Mouse (Mus musculus) heart, adult 9 months (tissue): Measurements from ENCODE around the gene Aldh1a2.

Source experiments
- DNase-seq, 2 experiments: peaks; one replicate each; pipeline ENCODE4 v3.0.0; 2022; ENCODE audit warnings: low spot score in 2 of 2

The Aldh1a2 gene

GRCm38 (mm10) chr9:71289810-71290209 is 74.2 kb downstream of the Aldh1a2 start:
- no peak for DNase-seq

DNA sequence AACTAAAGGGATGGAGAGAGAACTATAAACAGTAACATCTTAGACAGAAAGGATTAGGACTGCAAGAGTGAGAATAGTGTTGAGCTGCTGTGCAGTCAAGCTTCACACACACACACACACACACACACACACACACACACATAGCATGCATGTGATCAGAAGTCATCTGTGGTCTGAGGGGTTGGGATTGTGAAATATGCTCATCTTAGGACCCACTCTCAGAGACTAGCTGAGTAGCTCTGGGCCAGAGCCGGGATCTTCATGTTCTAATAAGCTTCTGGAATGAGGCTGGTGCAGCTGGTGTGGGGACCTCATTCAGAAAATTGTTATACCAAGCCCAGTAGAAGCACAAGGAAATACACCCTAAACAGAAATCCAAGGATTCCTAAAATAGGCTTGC is 75.1 kb downstream of the Aldh1a2 start:
- DNase-seq = peak in 1 of 2 experiments; percentile 17

GRCm38 (mm10) chr9:71295501-71295900 is 79.9 kb downstream of the Aldh1a2 start:
- DNase-seq = no peak

- DNase-seq = no peak
Observed at GRCm38 (mm10) chr9:71303594-71303993, 88.0 kb downstream of the Aldh1a2 start.

- DNase-seq = no peak
Observed at GRCm38 (mm10) chr9:71307106-71307789, 91.7 kb downstream of the Aldh1a2 start.

GRCm38 (mm10) chr9:71315960-71316359 is 100.4 kb downstream of the Aldh1a2 start:
- DNase-seq = no peak

GRCm38 (mm10) chr9:71317096-71317920 is 101.7 kb downstream of the Aldh1a2 start:
- peak; percentile 91 to 92 for DNase-seq

DNA sequence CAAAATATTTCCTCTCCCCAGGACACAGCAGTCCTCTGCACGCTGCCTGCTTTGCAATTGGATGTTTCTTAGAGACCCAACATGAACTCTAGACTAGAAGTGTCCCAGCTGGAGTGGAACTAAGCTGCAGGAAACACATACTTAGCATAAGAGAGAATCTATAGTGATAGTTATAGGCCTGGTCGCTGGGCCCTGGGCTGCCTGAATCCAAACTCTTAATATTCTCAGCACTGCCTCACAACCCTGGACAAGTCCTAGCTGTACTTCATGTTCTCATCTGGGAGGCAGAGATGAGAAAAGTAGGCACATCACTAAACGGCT is 102.3 kb downstream of the Aldh1a2 start:
- no peak for DNase-seq

GRCm38 (mm10) chr9:71319776-71320175 is 104.2 kb downstream of the Aldh1a2 start:
- peak; percentile 64 to 78 for DNase-seq

- no peak for DNase-seq
Observed at GRCm38 (mm10) chr9:71320246-71321155, 104.9 kb downstream of the Aldh1a2 start.

DNA sequence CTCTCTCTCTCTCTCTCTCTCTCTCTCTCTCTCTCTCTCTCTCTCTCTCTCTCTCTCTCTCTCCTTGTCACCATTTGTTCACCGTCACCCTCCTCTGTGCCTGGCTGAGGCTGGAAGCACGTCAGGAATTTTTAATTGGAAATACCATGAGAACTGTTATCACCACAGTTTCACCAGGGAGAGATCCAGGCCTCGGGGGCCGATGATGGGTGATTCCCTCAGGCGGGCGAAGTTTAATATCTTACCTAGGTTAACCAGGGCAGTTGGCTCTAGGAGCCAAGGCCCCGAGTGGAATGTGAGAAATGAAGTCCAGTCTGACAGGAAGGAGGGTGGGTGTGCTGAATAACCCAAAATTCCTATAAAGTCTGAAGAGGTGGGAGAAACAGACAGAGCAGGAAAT is 105.8 kb downstream of the Aldh1a2 start:
- no peak for DNase-seq

GRCm38 (mm10) chr9:71321871-71322270 is 106.3 kb downstream of the Aldh1a2 start:
- no peak for DNase-seq

DNA sequence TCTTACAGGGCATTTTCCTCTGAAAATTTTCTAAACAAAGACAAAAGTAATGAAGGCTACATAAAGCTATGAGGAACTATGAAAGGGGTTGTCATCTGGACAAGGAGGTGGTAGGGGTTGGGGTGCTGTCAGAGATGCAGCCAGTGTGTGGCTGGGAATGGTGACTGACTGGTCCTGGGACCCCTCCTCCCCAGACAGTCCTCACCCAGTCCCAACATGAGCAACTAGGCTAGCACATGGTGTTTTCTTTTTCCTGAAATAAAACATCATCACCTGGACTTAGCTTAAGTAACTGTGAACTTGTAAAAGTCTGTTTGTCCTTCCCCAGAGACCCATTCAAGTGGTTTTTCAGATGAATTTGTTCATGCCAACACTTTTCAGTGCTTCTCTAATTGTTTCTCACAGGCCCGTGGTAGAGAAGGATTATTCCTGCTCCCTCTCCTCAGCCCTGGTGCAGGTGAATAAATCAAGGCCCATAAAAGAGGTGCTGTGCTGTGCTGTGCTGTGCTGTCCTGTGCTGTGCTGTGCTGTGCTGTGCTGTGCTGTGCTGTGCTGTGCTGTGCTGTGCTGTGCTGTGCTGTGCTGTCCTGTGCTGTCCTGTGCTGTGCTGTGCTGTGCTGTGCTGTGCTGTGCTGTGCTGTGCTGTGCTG is 107.8 kb downstream of the Aldh1a2 start:
- no peak for DNase-seq

GRCm38 (mm10) chr9:71324060-71324459 is 108.5 kb downstream of the Aldh1a2 start:
- DNase-seq = peak in 1 of 2 experiments; percentile 58

DNA sequence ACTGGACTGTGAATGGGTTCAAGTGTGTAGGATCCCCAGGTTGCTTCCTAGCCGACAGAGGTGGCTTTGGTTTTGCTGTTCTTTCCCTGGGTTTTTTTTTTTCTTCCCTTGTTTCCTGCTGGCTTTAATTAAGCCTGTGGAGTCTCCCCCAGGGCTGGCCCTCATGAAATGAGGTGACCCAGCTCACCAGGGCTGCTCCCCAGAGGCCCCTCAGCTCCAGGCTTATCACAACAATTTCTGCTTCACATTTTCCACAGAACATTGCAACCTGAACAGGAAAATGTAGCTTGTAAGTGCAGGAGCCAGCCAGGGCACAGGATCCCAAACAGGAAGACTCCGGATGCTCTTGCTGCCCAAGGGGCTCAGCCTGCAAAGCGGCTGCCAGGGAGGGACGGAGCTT is 110.7 kb downstream of the Aldh1a2 start:
- no peak for DNase-seq

DNA sequence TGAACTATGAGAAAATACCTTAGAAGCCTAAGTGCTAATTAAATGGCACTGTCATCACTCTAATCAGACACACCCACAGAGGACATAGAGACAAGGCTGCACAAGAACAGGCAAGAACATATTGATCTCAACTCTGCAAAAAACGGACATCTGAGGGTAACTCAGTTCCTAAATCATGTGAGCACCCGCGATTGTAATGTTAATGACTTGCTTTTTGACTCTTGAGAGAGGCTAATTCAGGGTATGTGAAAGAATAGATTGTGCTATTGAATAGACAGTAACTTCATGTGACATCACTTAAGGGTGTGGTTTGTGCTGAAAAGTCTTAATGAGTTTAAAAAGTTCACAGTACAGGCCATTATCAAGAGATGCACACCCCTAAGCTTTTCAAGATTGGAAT is 116.1 kb downstream of the Aldh1a2 start:
- no peak for DNase-seq

DNA sequence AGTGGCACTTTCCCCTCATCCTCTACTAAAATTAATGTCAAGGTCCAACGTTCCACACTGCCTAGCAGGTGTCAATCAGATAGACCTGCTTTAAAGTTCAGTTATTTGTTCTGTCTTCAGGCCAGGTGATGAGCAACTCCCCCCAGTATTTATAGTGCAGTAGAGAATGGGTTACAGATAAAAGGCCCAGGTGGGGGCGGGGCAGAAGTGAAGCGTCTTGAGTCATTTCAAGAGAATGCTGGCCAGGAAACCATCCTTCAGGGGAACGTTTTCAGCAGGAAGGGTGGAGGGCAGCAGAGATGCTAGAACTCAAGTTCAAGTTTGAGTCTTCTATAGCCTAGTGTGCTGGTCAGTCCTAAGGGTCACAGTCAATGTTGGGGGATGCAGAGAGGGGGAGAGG is 121.1 kb downstream of the Aldh1a2 start:
- no peak for DNase-seq

- no peak for DNase-seq
Observed at GRCm38 (mm10) chr9:71337425-71337824, 121.8 kb downstream of the Aldh1a2 start.

- no peak for DNase-seq
Observed at GRCm38 (mm10) chr9:71340116-71340515, 124.5 kb downstream of the Aldh1a2 start.
